Mouse (Mus musculus) heart, embryonic 13.5 days (tissue): ENCODE results near the gene Sh3glb2. TPM values are rescaled to one million over a fixed set of nuclear protein-coding genes. Genes with fewer than 3 reads are reported as not detected.

Experiments
- ATAC-seq: fragments of 200-750 bp; cut with Nextera tagmentation; 2 replicates; pipeline ENCODE4 v1.8.0; 2017; ENCODE audit warnings: moderate TSS enrichment; ENCODE audit not compliant: insufficient number of reproducible peaks, low FRiP score, low TSS enrichment; ENCODE audit errors: extremely low read depth
- H3K27ac ChIP-seq: fragments of 300-500 bp; sonication (generic); replicated peaks from 2 replicates; pipeline ENCODE4 v1.5.1; 2015; ENCODE audit warnings: moderate library complexity, mild to moderate bottlenecking, inconsistent platforms
- H3K27me3 ChIP-seq: fragments of 300-500 bp; sonication (generic); replicated peaks from 2 replicates; pipeline ENCODE4 v1.6.1; 2015; ENCODE audit warnings: mild to moderate bottlenecking, inconsistent platforms
- H3K36me3 ChIP-seq: fragments of 300-500 bp; sonication (generic); 2 replicates; pipeline ENCODE4 v1.6.1; 2015; ENCODE audit warnings: mild to moderate bottlenecking, inconsistent platforms
- H3K4me1 ChIP-seq: fragments of 300-500 bp; sonication (generic); 2 replicates; pipeline ENCODE4 v1.6.1; 2015; ENCODE audit warnings: inconsistent platforms
- H3K4me2 ChIP-seq: fragments of 300-500 bp; sonication (generic); 2 replicates; pipeline ENCODE4 v1.6.1; 2015; ENCODE audit warnings: inconsistent platforms, mild to moderate bottlenecking, moderate library complexity
- H3K4me3 ChIP-seq: fragments of 300-500 bp; sonication (generic); 2 replicates; pipeline ENCODE4 v1.5.1; 2015; ENCODE audit warnings: moderate library complexity, mild to moderate bottlenecking, inconsistent platforms
- H3K9ac ChIP-seq: fragments of 300-500 bp; sonication (generic); 2 replicates; pipeline ENCODE4 v1.6.1; 2015; ENCODE audit warnings: inconsistent platforms, mild to moderate bottlenecking, moderate library complexity
- H3K9me3 ChIP-seq: fragments of 300-500 bp; sonication (generic); 2 replicates; pipeline ENCODE4 v1.6.1; 2016; ENCODE audit warnings: inconsistent platforms
- WGBS: fragments of 180-500 bp; shearing (Covaris S2); methylation state at CpG from one replicate; pipeline ENCODE4 v1.1.7; 2015; ENCODE audit warnings: mixed read lengths; 5-methylcytosine and 5-hydroxymethylcytosine counted together
- microRNA-seq: library from miRNA; unstranded; fragments of <30 nt; microRNA quantifications from one replicate; pipeline ENCODE4, GENCODE M21; 2016
- polyA plus RNA-seq: library from polyadenylated mRNA; unstranded; fragments of >200 nt; fragmentation: Nextera tagmentation; extraction: Ambion mirVana; gene quantifications from 2 replicates; pipeline ENCODE4 v1.2.1, GENCODE M21; 2015

Sh3glb2 gene
- polyA plus RNA-seq, 1 experiment from 2014 or later = 122 TPM

- H3K27me3 ChIP-seq = no peaks in the 10 kb centered on the region
- H3K36me3 ChIP-seq = peaks cover 80% of the 10 kb centered on the region
- H3K4me3 ChIP-seq = no peak overlapping the region
- H3K9ac ChIP-seq = no peak overlapping the region
- no peak for ATAC-seq
- H3K4me2 ChIP-seq = no peak overlapping the region
- no peak overlapping the region for H3K27ac ChIP-seq
- 87% methylated on average over 5 of the region's 5 CpGs for WGBS
- peaks cover 1% of the 10 kb centered on the region for H3K4me1 ChIP-seq
- no peaks in the 10 kb centered on the region for H3K9me3 ChIP-seq
These were observed 59.2 kb downstream of the Sh3glb2 start for GRCm38 (mm10) chr2:30299966-30300365.

- 74% methylated on average over 3 of the region's 3 CpGs for WGBS
- peaks cover 76% of the 10 kb centered on the region for H3K36me3 ChIP-seq
- no peak overlapping the region for H3K4me3 ChIP-seq
- peaks cover 5% of the 10 kb centered on the region for H3K4me1 ChIP-seq
- no peak for ATAC-seq
- no peak overlapping the region for H3K4me2 ChIP-seq
- H3K9me3 ChIP-seq = no peaks in the 10 kb centered on the region
- H3K27ac ChIP-seq = no peak overlapping the region
- no peak overlapping the region for H3K9ac ChIP-seq
- H3K27me3 ChIP-seq = no peaks in the 10 kb centered on the region
These were observed 59.6 kb downstream of the Sh3glb2 start for GRCm38 (mm10) chr2:30299525-30299924.

Small RNA genes within 50 kb of the gene (microRNA-seq; reads per million reads assigned to microRNA genes)
- not detected for gene Gm47292

Other genes with a start within 250 kb of the Sh3glb2 start
- 5.6 and 6.3 TPM in 2 replicates for gene Zer1, start 234.8 kb downstream of the Sh3glb2 start, polyA plus RNA-seq
- 5.1 and 5.5 TPM in 2 replicates for gene Tbc1d13, start 225.6 kb downstream of the Sh3glb2 start, polyA plus RNA-seq
- 30.4 and 30.6 TPM in 2 replicates for gene Endog, start 187.8 kb downstream of the Sh3glb2 start, polyA plus RNA-seq
- gene Spout1, start 180.9 kb downstream of the Sh3glb2 start, polyA plus RNA-seq = 33.6 TPM in 2 replicates
- gene Kyat1, start 153.5 kb downstream of the Sh3glb2 start, polyA plus RNA-seq = 16.3 and 17.2 TPM in 2 replicates
- gene Lrrc8a, start 121.6 kb downstream of the Sh3glb2 start, polyA plus RNA-seq = 39.6 and 41.9 TPM in 2 replicates
- gene Gm28035, start 118.8 kb downstream of the Sh3glb2 start, polyA plus RNA-seq = 0.19 and 0.27 TPM in 2 replicates
- 7.0 and 8.2 TPM in 2 replicates for gene Phyhd1, start 93.1 kb downstream of the Sh3glb2 start, polyA plus RNA-seq
- not detected in 2 replicates for gene Gm28038, start 78.3 kb downstream of the Sh3glb2 start, polyA plus RNA-seq
- gene Dolk, start 73.0 kb downstream of the Sh3glb2 start, polyA plus RNA-seq = 27.8 and 30.3 TPM in 2 replicates
- 22.2 and 25.7 TPM in 2 replicates for gene Nup188, start 72.9 kb downstream of the Sh3glb2 start, polyA plus RNA-seq
- gene Miga2, start 4.9 kb upstream of the Sh3glb2 start, polyA plus RNA-seq = 28.9 and 31.4 TPM in 2 replicates
- 18.8 and 23.2 TPM in 2 replicates for gene Dolpp1, start 32.9 kb upstream of the Sh3glb2 start, polyA plus RNA-seq
- 74.5 and 76.8 TPM in 2 replicates for gene Crat, start 56.5 kb upstream of the Sh3glb2 start, polyA plus RNA-seq
- gene Ptpa, start 56.7 kb upstream of the Sh3glb2 start, polyA plus RNA-seq = 100.0 and 109 TPM in 2 replicates
- gene Ier5l, start 114.9 kb upstream of the Sh3glb2 start, polyA plus RNA-seq = 0.96 and 1.0 TPM in 2 replicates
- 2.1 and 2.4 TPM in 2 replicates for gene Cstad, start 235.7 kb upstream of the Sh3glb2 start, polyA plus RNA-seq